Mouse (Mus musculus) megakaryocyte, adult 5-6 weeks (primary cell): ENCODE data around the gene Mt4. TPM values are rescaled to one million over a fixed set of nuclear protein-coding genes. Genes with fewer than 3 reads are reported as not detected.

Experiments used
- ATAC-seq: 2 replicates; pipeline ENCODE4 v1.8.0; 2016; ENCODE audit warnings: mild to moderate bottlenecking, inconsistent platforms; ENCODE audit not compliant: poor library complexity, severe bottlenecking
- total RNA-seq, 2 experiments: library from RNA; stranded (forward) in 1 of 2; stranded (reverse) in 1 of 2; fragments of 153-499, 151-499 nt in 1 of 2; fragments of 221-1000, 200-1000 nt in 1 of 2; gene quantifications; 2 replicates each; pipeline versions ENCODE4 v1.2.3 to v1.2.4; 2015 to 2017

Gene Mt4
- total RNA-seq, 2 experiments from 2014 or later: not detected

GRCm38 (mm10) chr8:94178857-94179712, 42.1 kb downstream of the Mt4 start, which contains the start of gene Mt1:
Gene Mt1 (plus strand): TSS chr8:94179082.
- peak; percentile 78 for ATAC-seq

- ATAC-seq: 0 out of 2 replicates have a peak, but pooled peaks have one; percentile 14
Observed at GRCm38 (mm10) chr8:94179713-94180560, 42.9 kb downstream of the Mt4 start.

- ATAC-seq: no peak
Observed at GRCm38 (mm10) chr8:94180561-94180908, 43.5 kb downstream of the Mt4 start.

GRCm38 (mm10) chr8:94182055-94182929, 45.3 kb downstream of the Mt4 start:
- no peak for ATAC-seq

GRCm38 (mm10) chr8:94183117-94183516, 46.1 kb downstream of the Mt4 start:
- peak; percentile 71 for ATAC-seq

- no peak for ATAC-seq
Observed at GRCm38 (mm10) chr8:94184357-94184843, 47.4 kb downstream of the Mt4 start.

- no peak for ATAC-seq
Observed at GRCm38 (mm10) chr8:94185791-94186190, 48.8 kb downstream of the Mt4 start.

GRCm38 (mm10) chr8:94186542-94186941, 49.5 kb downstream of the Mt4 start:
- ATAC-seq: peak; percentile 22; the same call in 1 of the 2 replicates

GRCm38 (mm10) chr8:94187290-94188002, 50.4 kb downstream of the Mt4 start:
- peak; percentile 25 for ATAC-seq

Other genes with a start within 250 kb of the Mt4 start
- 35.5 and 37.5 TPM in 2 replicates for gene Amfr, start 124.4 kb upstream of the Mt4 start, total RNA-seq (2015)
- 83.7 and 97.7 TPM in 2 replicates for gene Amfr, start 124.4 kb upstream of the Mt4 start, total RNA-seq (2017)
- 83.1 and 84.4 TPM in 2 replicates for gene Nudt21, start 100.2 kb upstream of the Mt4 start, total RNA-seq (2015)
- 53.4 and 57.2 TPM in 2 replicates for gene Nudt21, start 100.2 kb upstream of the Mt4 start, total RNA-seq (2017)
- 10.2 and 12.3 TPM in 2 replicates for gene Ogfod1, start 100.0 kb upstream of the Mt4 start, total RNA-seq (2015)
- 9.0 and 9.1 TPM in 2 replicates for gene Ogfod1, start 100.0 kb upstream of the Mt4 start, total RNA-seq (2017)
- 7.3 and 8.7 TPM in 2 replicates for gene Bbs2, start 38.3 kb upstream of the Mt4 start, total RNA-seq (2015)
- 4.2 and 5.0 TPM in 2 replicates for gene Bbs2, start 38.3 kb upstream of the Mt4 start, total RNA-seq (2017)
- not detected in 2 replicates for gene Mt3, start 15.4 kb downstream of the Mt4 start, total RNA-seq (2015)
- gene Mt3, start 15.4 kb downstream of the Mt4 start, total RNA-seq (2017): not detected in 2 replicates
- 0.76 and 2.8 TPM in 2 replicates for gene Mt2, start 35.5 kb downstream of the Mt4 start, total RNA-seq (2015)
- 2.0 and 4.2 TPM in 2 replicates for gene Mt2, start 35.5 kb downstream of the Mt4 start, total RNA-seq (2017)
- 18.6 and 24.3 TPM in 2 replicates for gene Mt1, start 41.9 kb downstream of the Mt4 start, total RNA-seq (2015)
- 32.5 and 48.1 TPM in 2 replicates for gene Mt1, start 41.9 kb downstream of the Mt4 start, total RNA-seq (2017)
- 15.8 and 17.7 TPM in 2 replicates for gene Nup93, start 77.4 kb downstream of the Mt4 start, total RNA-seq (2015)
- gene Nup93, start 77.4 kb downstream of the Mt4 start, total RNA-seq (2017): 22.9 and 24.1 TPM in 2 replicates
- gene Slc12a3, start 192.0 kb downstream of the Mt4 start, total RNA-seq (2015): 0.25 and 0.34 TPM in 2 replicates
- 0.16 TPM in 1 of 2 replicates, not detected in the other for gene Slc12a3, start 192.0 kb downstream of the Mt4 start, total RNA-seq (2017)
- gene Herpud1, start 249.2 kb downstream of the Mt4 start, total RNA-seq (2015): 71.9 and 76.0 TPM in 2 replicates
- 79.4 and 80.9 TPM in 2 replicates for gene Herpud1, start 249.2 kb downstream of the Mt4 start, total RNA-seq (2017)